Mouse (Mus musculus): ENCODE results near the gene Rab31. TPM values are rescaled to one million over a fixed set of nuclear protein-coding genes. Genes with fewer than 3 reads are reported as not detected.

The Rab31 gene
- polyA plus RNA-seq, 1 experiment: 48.9 TPM

DNA sequence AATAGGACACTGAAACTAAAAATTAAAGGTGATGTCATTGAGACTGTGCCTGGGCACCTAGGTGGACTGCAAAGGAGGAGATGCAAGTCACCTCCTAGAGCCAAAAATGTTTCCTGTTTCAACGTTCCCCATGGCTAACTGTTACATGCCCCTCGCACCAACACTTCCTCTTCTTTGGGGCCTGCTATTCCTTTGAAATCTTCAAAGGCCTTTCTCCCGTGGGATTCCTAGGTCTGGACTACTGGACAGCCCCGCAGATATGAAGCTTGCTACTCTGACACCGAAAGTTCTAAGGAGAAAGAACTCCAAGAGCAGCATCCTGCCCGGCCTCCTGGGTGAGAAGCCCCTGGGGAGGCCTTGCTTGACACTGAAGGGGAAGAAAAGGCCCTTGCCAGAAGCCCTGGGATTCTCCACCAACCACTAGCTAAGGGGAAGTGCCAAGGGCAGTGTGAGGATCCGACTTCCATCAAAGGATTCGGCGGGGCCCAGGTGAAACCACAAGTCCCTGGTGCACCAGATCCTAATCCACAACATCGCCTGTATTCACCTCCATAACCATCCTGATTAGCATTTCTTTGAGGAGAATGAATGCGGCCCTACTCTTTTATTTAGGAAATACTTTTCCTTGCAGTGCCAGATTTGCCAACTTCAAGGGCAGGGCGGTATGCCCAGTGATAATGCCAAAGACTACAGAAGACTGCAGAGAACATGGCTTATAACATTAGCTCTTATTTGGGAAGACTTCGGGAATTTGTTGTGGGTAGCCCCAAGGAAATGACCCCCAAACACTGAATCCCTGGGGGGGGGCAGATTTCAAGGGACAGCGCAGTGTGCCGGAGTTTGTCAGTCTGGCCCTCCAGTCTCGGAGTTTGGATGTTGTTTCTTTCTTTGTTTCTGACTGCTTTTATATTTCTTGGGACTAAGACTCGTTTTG, 1.3 kb downstream of the Rab31 start:
- 31% methylated on average over 17 of the region's 17 CpGs for WGBS
- peaks cover 11% of the 10 kb centered on the region for H3K4me1 ChIP-seq (ENCODE audit: control insufficient read depth, insufficient read depth, low read length)
- peak; percentile 12 for DNase-seq
- TF ChIP-seq CTCF (IDR thresholded peaks at IDR 0.05; ENCODE audit: insufficient read depth, low read length) (no peak), POLR2A (IDR thresholded peaks at IDR 0.05; ENCODE audit: borderline replicate concordance, extremely low read depth, low read depth, low read length) (no peak)
- peak overlapping the region; percentile 67 for H3K4me3 ChIP-seq (replicated peaks; ENCODE audit: extremely low read depth, low read depth, low read length)

DNA sequence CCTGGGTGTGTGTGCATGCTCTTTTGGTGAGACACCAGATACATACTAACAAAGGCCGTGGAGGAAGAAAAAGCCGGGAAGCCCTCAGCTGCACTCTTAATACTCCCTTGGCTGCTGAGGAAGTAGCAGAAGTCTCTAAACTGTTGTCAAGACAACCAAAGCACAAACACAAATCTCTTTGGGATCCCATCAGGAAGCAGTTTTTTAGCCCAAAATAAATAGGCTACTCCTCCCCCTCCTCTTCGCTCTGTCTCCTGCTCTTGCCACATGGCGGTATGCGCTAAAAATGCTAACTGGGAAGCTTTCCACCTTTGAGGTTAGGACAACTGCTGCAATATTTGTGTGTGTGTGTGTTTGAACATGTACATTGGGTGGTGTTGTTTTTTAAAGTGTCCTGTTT, 4.1 kb downstream of the Rab31 start:
- peaks cover 14% of the 10 kb centered on the region for H3K4me1 ChIP-seq (ENCODE audit: control insufficient read depth, insufficient read depth, low read length)
- DNase-seq: no peak
- TF ChIP-seq CTCF (IDR thresholded peaks at IDR 0.05; ENCODE audit: insufficient read depth, low read length): no peak
- TF ChIP-seq POLR2A (IDR thresholded peaks at IDR 0.05; ENCODE audit: borderline replicate concordance, extremely low read depth, low read depth, low read length): no peak
- H3K4me3 ChIP-seq (replicated peaks; ENCODE audit: extremely low read depth, low read depth, low read length): no peak overlapping the region
- 19% methylated on average over 5 of the region's 5 CpGs for WGBS

- 96% methylated on average over 14 of the region's 14 CpGs for WGBS
- Histone ChIP-seq H3K4me3 (replicated peaks; ENCODE audit: extremely low read depth, low read depth, low read length) (no peak overlapping the region), H3K4me1 (ENCODE audit: control insufficient read depth, insufficient read depth, low read length) (peaks cover 5% of the 10 kb centered on the region; the same call in 1 of the 2 replicates)
- no peak for DNase-seq
- TF ChIP-seq POLR2A (IDR thresholded peaks at IDR 0.05; ENCODE audit: borderline replicate concordance, extremely low read depth, low read depth, low read length): no peak
- no peak for TF ChIP-seq CTCF (IDR thresholded peaks at IDR 0.05; ENCODE audit: insufficient read depth, low read length)
Measured at GRCm38 (mm10) chr17:65763221-65763620, 9.3 kb downstream of the Rab31 start.

DNA sequence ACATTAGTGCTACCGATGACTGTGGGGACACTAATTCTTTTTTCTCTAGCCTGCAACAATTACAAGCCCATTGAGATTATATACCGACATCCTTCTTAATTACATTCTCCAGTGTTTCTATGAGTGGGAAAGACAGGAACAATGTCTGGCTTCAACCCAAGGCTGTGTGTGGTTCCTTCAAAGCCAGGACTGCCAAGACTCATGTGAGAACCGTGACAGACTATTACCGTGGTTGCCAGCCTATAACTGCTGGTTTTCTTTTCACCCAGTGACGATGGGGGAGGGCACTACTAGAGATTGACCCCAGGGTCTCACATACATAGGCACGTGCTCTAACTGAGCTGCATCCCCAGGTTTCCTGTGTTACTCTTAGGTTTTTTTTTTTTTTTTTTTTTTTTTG, 15.4 kb downstream of the Rab31 start:
- no peak for DNase-seq
- TF ChIP-seq CTCF (IDR thresholded peaks at IDR 0.05; ENCODE audit: insufficient read depth, low read length) (no peak), POLR2A (IDR thresholded peaks at IDR 0.05; ENCODE audit: borderline replicate concordance, extremely low read depth, low read depth, low read length) (no peak)
- no peak overlapping the region for H3K4me3 ChIP-seq (replicated peaks; ENCODE audit: extremely low read depth, low read depth, low read length)
- 41% methylated on average over 6 of the region's 6 CpGs for WGBS
- H3K4me1 ChIP-seq (ENCODE audit: control insufficient read depth, insufficient read depth, low read length): no peaks in the 10 kb centered on the region; the same call in 1 of the 2 replicates

DNA sequence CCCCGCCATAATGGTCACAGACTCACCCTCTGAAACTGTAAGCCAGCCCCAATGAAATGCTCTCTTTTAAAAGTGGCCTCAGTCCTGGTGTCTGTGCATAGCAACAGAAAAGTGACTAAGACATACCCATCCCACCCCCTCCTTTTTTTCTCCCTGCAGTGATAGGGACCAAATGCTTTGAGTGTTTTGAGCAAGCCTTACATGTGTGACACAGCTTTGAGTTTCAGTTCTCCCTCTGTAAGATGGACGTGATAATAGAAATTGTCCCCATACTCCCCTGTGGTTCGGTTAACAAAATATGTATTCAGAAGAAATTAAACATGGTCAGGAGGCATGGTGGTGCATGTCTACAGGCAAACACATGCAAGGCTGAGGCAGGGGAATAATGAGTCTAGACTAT, 16.7 kb downstream of the Rab31 start:
- no peak for DNase-seq
- no peak overlapping the region for H3K4me3 ChIP-seq (replicated peaks; ENCODE audit: extremely low read depth, low read depth, low read length)
- TF ChIP-seq POLR2A (IDR thresholded peaks at IDR 0.05; ENCODE audit: borderline replicate concordance, extremely low read depth, low read depth, low read length) (no peak), CTCF (IDR thresholded peaks at IDR 0.05; ENCODE audit: insufficient read depth, low read length) (no peak)
- no peaks in the 10 kb centered on the region; the same call in 1 of the 2 replicates for H3K4me1 ChIP-seq (ENCODE audit: control insufficient read depth, insufficient read depth, low read length)
- 87% methylated on average over 3 of the region's 3 CpGs for WGBS

GRCm38 (mm10) chr17:65753130-65753529, 19.4 kb downstream of the Rab31 start:
- no peak overlapping the region for H3K4me3 ChIP-seq (replicated peaks; ENCODE audit: extremely low read depth, low read depth, low read length)

DNA sequence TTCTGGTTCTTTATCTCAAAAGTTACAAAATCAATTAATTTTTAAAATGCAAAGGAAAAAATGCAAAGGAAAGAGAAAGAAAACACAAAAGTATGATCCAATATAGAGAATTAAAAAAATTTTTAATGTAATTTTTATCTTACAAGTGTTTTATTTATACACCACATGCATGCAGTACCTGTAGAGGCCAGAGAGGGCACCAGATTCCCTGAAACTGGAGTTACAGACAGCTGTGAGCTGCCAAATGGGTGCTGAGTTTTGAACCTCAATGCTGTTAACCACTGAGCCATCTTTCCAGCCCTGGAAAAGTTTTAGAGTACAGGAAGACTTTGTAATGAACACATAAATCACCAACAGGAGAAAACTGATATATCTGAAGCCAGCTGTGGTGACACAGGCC, 22.3 kb downstream of the Rab31 start:
- no peak for DNase-seq
- no peaks in the 10 kb centered on the region for H3K4me1 ChIP-seq (ENCODE audit: control insufficient read depth, insufficient read depth, low read length)
- no peak for TF ChIP-seq POLR2A (IDR thresholded peaks at IDR 0.05; ENCODE audit: borderline replicate concordance, extremely low read depth, low read depth, low read length)
- TF ChIP-seq CTCF (IDR thresholded peaks at IDR 0.05; ENCODE audit: insufficient read depth, low read length): no peak
- no peak overlapping the region for H3K4me3 ChIP-seq (replicated peaks; ENCODE audit: extremely low read depth, low read depth, low read length)

More at GRCm38 (mm10) chr17:65753130-65753529, 19.4 kb downstream of the Rab31 start:
- no peak for DNase-seq
- WGBS: 85% methylated on average over 6 of the region's 6 CpGs
- TF ChIP-seq POLR2A (IDR thresholded peaks at IDR 0.05; ENCODE audit: borderline replicate concordance, extremely low read depth, low read depth, low read length) (no peak), CTCF (IDR thresholded peaks at IDR 0.05; ENCODE audit: insufficient read depth, low read length) (no peak)
- H3K4me1 ChIP-seq (ENCODE audit: control insufficient read depth, insufficient read depth, low read length): no peaks in the 10 kb centered on the region; the same call in 1 of the 2 replicates

GRCm38 (mm10) chr17:65749803-65750202, 22.7 kb downstream of the Rab31 start:
- 90% methylated on average over 7 of the region's 7 CpGs for WGBS
- DNase-seq: no peak
- no peak for TF ChIP-seq CTCF (IDR thresholded peaks at IDR 0.05; ENCODE audit: insufficient read depth, low read length)
- TF ChIP-seq POLR2A (IDR thresholded peaks at IDR 0.05; ENCODE audit: borderline replicate concordance, extremely low read depth, low read depth, low read length): no peak
- Histone ChIP-seq H3K4me1 (ENCODE audit: control insufficient read depth, insufficient read depth, low read length) (no peaks in the 10 kb centered on the region), H3K4me3 (replicated peaks; ENCODE audit: extremely low read depth, low read depth, low read length) (no peak overlapping the region)

GRCm38 (mm10) chr17:65748997-65749396, 23.6 kb downstream of the Rab31 start:
- DNase-seq: no peak
- WGBS: 82% methylated on average over 6 of the region's 6 CpGs
- H3K4me1 ChIP-seq (ENCODE audit: control insufficient read depth, insufficient read depth, low read length): no peaks in the 10 kb centered on the region
- H3K4me3 ChIP-seq (replicated peaks; ENCODE audit: extremely low read depth, low read depth, low read length): no peak overlapping the region
- TF ChIP-seq CTCF (IDR thresholded peaks at IDR 0.05; ENCODE audit: insufficient read depth, low read length) (no peak), POLR2A (IDR thresholded peaks at IDR 0.05; ENCODE audit: borderline replicate concordance, extremely low read depth, low read depth, low read length) (no peak)

GRCm38 (mm10) chr17:65746314-65746713, 26.2 kb downstream of the Rab31 start:
- Histone ChIP-seq H3K4me3 (replicated peaks; ENCODE audit: extremely low read depth, low read depth, low read length) (no peak overlapping the region), H3K4me1 (ENCODE audit: control insufficient read depth, insufficient read depth, low read length) (no peaks in the 10 kb centered on the region)
- no peak for DNase-seq
- WGBS: 75% methylated on average over 6 of the region's 6 CpGs
- TF ChIP-seq CTCF (IDR thresholded peaks at IDR 0.05; ENCODE audit: insufficient read depth, low read length) (no peak), POLR2A (IDR thresholded peaks at IDR 0.05; ENCODE audit: borderline replicate concordance, extremely low read depth, low read depth, low read length) (no peak)

Data from lung, adult 2 months (tissue).